Mouse (Mus musculus) activated CD4-positive, CD25-positive, alpha-beta regulatory T cell, adult 9 weeks (primary cell): ENCODE measurements around the gene Cabp4. TPM values are rescaled to one million over a fixed set of nuclear protein-coding genes. Genes with fewer than 3 reads are reported as not detected.

Experiments used
- polyA plus RNA-seq: library from polyadenylated mRNA; unstranded; fragments of 100-300 nt; shearing (Covaris generic); gene quantifications from one replicate; pipeline ENCODE4 v1.2.1, GENCODE M21; 2017

Cabp4 gene
- 0.39 TPM for polyA plus RNA-seq

DNA sequence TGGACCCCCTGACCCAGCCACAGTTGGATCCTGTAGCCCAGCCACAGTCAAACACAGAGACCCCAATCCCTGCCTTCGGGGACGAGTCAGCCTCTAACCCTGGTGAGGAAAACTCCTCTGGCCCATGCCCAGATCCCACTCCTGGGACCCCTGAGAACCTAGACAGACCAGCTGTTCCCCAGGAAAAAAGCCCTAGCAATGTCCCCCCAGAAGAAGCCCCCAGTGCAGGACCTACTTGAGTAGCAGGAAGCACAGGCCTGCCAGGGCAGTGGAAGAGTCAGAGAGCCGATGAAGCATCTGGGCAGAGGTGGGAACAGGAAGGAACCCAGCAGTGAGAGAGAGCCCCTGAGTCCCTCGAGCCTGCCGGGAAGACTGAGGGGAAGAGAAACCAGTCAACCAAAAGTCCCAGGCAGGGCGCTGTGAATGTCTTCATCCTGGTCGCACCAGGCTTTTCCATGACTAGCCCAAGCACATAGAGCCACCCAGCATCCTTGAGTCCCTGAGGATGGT, at the start of gene Cabp4:
Gene Cabp4, minus strand, starts transcription at position 275 of the 510 bp plus-strand sequence.

DNA sequence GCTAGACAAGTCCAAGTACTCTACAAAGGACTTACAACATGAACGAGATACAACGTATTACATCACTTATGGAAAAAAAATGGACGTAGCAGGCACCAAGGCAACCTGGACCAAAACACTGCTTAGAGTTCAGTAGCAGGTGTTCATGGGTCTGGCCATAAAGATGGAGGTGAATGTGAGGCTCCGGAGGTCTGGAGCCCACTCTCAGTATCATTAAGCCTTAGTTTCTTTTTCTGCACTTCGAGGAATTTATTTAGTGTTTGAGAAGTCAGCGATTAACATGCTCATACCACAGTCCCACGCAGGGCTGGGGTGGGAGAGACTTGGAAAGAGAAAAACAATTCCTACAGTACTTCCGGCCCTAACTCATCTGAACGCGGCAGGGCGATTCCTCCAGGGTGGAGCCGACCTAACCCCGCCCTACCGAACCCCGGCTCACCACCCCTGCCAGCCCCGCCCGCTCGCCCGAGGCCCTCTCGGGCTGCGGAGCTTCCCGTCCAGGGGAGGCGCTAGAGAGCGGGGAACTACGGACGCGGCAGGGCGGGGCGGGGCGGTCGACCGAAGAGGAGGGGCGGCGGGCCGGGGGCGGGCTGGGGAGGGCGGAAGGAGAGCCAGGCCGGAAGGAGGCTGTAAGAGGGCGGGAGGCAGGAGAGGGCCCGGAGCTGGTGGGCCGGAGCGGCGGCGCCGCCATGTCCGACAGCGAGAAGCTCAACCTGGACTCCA, 47.9 kb upstream of the Cabp4 start, which contains the start of gene Ppp1ca:
Gene Ppp1ca, plus strand, starts transcription at position 538 of the 723 bp plus-strand sequence.

DNA sequence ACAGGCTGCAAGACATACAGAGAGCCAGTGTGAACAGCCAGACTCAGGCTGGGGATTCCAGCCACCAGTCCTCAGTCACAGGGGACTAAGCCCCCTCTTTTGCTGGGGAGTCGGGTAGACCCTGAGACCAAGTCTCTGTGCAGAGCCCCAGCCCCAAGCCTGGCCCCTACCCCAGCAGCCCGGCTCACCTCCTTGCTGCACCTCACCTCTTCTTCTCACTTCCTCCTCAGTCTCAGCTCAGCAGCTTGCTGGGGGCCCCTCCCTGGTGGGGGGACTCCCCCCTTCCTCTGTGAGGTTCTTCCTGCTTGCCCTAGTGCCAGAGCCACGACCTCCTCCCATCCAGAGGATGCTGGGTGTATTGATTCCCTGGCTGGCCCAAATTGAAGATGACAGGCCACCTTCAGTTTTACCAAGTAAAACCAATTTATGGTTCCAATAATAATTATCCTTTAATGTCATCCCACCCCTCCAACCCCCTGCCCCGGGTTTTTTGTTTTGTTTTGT, 47.0 kb upstream of the Cabp4 start, which contains the start of gene Tbc1d10c:
Gene Tbc1d10c, minus strand, starts transcription at position 454 of the 504 bp plus-strand sequence.

DNA sequence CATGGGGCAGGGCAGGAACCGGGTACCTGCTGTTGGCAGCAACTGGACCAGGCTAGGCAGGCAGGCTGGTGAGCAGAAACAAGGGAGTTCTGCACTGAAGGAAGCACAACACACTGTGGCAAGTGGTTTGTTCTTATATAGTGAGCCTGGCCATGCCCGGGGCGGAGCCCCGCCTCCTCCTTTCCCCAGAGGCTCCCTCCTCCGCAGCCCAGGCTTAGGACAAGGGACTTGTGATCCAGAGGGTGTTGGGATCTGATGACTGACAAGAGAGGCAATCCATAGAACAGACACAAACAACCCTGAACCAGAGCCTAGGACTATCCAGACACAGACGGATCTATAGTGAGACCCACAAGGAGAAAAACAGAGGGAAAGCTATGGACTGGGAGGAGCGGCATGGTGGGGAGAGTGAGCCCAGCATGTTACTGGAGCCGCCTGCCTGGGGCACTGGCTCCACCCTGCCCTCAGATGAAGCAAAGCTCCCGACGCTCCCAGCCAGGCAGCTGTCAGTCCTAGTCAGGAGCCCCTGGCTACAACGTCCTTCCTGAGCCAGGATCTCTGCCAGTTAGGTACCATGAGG, 31.6 kb upstream of the Cabp4 start, which contains the start of gene Carns1:
Gene Carns1, minus strand, starts transcription at position 112 of the 580 bp plus-strand sequence.

DNA sequence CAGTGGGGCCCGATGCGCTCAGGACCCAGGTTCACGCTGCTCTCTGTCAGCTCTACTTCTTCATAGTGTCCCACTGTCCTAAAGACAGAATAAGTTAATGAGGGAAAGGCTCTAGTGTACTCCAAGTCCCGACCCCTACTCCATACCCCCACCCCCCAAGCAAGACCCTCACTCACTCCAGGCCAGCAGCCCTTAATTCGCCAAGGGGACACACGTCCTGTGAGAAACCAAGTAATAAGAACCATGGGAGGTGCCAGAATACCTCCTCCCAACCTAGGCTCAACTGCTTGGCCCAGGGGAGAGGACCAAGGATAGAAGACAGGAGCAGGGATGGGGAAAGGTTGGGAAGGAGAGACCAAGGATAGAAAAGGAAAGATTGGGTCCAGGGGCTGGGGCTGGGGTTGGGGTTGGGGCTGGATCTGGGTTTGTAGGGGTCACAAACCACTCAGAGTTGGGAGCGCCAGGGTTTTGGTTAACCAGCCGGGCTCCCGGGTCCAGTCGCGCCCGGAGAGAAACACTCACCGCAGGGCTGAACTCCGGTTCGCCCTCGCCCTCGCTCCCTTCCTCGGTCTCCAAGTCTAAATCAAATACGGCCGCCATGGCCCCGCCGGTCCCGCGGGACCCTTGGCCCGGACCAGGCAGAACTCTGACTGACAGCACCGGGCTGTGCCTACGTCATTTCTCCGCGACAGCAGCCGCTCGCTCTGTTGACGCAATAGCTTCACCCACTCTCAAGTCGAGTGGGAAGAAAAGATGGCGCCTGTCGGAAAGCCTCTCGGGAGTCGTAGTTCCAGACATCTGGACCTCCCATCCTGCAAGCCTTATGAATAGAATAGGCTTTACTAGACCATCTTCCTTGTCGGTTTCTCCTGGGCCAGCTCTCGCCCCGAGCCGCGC, 19.1 kb upstream of the Cabp4 start, which contains the start of gene Rps6kb2:
Gene Rps6kb2, minus strand, starts transcription at position 709 of the 897 bp plus-strand sequence.

DNA sequence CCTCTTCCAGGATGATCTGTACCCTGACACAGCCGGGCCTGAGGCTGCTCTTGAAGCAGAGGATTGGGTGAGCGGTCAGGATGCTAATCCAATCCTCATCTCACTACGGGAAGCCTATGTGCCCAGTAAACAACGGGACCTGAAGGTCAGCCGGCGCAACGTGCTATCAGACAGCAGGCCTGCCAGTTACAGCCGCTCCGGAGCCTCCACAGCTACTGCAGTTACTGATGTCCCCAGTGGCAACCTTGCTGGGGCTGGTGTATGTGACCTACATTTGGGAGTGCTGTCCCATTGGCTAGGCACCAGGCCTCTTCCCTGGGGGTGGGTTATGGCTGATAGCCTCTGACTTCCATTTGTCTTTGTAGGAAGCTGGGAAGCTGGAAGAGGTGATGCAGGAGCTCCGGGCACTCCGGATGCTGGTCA, 9.4 kb upstream of the Cabp4 start, which contains the start of gene Ptprcap:
Gene Ptprcap, plus strand, starts transcription at position 373 of the 423 bp plus-strand sequence.

DNA sequence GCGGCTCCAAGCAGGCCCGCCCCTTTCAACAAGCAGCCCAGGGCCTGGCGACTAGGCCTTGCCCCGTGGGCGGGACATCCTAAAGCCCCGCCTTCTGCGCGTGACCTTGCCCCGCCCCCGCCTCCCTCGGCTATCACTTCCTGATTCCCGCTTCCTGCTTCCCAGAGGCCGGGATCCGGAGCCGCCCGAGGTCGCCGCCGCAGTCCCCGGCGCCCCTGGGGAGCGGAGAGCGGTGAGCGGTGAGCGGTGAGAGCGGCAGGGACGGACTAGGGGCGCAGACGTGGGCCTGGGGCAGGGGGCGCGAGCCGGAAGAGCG, 4.6 kb upstream of the Cabp4 start, which contains the start of gene Coro1b:
Gene Coro1b, plus strand, starts transcription at position 129 of the 316 bp plus-strand sequence.

DNA sequence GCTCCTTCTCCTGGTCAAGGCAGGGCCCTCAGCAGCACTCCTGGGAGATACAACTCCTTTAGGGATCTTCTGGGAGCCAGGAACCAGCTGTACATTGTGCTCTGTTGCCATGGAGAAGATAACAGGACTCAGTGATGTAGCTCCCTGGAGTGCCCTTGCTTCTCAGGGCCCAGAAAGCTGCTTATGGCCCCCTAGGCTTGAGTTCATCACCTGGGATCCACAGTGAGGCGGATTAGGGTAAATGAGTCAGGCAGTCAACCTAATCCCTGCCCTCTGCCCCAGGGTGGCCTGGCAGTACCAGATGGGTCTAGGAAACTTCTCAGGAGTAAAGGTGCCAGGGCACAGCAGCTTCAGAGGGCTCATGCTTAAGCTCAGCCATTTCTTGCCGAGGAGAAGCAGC, 4.4 kb downstream of the Cabp4 start, which contains the start of gene Gpr152:
Gene Gpr152, plus strand, starts transcription at position 342 of the 400 bp plus-strand sequence.

DNA sequence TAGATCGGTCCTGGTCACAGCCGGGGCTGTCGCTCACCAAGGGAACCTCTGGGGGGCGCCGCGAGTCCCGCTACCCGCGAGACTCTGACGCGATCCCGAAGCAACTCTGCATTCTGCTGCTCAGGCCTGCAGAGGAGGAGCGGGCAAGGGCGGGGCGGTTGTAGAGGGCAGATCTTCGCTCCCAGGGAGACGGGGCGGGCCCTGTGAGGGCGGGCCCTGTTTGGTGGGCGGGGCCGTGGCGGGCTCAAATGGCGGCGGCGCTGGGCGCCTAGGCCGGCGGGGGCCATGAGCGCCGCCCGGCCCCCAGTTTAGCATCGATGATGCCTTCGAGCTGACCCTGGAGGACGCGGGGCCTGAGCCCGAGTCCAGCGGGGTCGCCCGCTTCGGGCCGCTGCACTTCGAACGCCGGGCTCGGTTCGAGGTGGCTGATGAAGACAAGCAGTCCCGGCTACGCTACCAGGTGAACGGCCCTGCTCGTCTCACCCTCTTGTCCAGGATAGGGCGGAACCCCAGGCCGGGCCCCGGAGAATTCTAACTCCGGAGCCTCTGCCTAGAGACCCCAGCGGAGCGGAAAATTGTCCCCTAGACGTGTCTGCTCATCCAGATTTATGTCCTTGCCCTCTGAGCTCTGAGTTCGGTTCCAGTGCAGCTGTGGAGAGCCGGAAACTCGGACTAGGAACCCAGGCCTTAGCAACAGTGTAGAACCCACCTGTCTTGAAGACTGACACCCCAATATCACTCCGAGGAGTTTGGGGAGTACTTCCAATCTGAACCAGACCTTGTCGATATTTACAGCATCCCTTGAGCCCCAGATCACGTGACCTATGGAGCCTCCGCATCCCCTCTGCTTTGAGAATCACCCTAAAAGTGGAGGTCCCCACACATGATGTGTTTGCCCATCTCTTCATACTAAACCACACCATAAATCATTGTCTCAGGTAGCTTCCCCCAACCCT, 17.8 kb downstream of the Cabp4 start, which contains the start of gene Aip:
Gene Aip, minus strand, starts transcription at position 118 of the 956 bp plus-strand sequence.

DNA sequence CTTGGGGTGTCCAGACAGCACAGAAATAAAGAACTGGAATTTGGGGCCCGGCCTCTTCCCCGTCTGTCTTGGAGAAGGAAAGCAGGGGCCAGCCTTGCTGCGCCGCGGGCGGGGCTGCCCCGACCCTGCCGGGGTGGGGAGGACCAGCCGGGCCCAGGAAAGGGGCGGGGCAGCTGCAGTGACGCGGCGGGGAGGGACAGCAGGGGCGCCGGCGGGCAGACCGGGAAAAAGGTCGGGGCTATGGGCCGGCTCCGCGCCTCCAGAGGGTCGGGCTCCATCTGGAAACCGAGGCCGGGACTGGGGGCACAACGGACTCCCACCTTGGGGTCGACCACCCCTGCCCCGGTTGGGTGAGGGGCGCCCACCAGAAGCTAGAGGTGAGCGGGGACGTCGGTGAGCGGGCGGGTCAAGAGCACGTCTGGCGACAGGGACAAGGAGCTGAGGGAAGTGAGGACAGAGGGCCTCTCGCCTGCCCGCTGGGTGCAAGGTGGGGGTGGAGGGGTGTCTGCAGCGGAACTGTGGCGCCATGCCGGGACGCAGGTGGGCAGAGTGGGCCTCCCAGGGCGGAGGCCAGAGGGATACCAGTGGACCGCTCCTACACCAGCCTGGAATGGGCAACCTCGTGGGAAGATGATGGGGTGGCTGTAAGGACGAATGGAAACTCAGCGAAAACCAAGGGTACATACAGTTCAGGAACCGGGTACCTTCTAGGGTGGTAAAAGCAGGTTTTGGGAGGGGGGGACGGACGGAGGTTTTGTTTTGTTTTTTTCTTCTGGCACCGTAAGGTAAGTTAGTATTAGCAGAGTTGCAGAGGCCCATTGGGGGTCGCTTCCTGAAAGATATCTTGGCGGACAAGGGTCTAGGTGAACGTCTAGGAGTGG, 43.8 kb downstream of the Cabp4 start, which contains the start of gene Pitpnm1:
Gene Pitpnm1, plus strand, starts transcription at position 162 of the 881 bp plus-strand sequence.

DNA sequence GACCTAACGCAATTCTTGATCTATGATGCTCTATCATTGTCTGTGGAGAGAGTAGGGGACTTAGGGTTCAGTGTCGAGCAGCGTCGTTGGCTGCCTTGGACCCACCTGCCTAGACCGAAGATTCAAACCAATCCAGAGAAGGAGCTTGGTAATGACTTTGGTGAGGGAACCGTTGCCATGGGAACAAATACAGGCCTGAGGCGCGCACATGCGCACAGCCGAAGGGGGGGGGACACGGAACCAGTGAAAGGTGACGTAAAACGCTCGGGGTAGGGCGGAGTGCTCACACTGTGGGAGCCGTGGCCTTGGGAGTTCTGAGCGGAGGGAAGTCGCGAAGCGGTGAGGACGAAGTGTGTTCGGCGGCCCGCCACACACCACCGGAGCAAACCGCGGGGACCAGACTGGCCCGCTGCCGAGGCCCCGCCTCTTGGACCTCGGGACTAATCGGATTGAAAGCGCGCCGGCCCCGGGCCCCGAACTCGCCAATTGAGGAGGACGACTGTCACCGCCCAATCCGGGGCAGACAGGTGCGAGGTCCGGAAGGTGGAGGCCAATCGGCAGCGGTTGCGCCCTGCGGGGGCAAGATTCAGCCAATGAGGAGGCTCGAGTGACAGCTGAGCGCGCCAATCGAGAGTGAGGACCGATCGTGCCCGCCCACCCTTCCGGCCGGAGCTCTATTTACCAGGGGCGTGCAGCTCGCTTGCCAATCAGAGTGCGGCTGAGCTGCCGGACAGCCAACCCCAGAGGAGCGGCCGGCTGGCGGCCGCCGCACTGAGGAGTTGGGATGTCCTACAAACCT, 47.0 kb downstream of the Cabp4 start, which contains the start of gene Cdk2ap2:
Gene Cdk2ap2, plus strand, starts transcription at position 541 of the 799 bp plus-strand sequence.

Other genes starting within 250 kb of the Cabp4 start
- gene Tcirg1, start 236.9 kb downstream of the Cabp4 start, polyA plus RNA-seq = 71.7 TPM
- gene Ndufs8, start 231.3 kb downstream of the Cabp4 start, polyA plus RNA-seq = 230 TPM
- gene Aldh3b1, start 214.2 kb downstream of the Cabp4 start, polyA plus RNA-seq = 0.75 TPM
- gene Unc93b1, start 208.8 kb downstream of the Cabp4 start, polyA plus RNA-seq = 58.1 TPM
- not detected for gene Aldh3b3, start 185.4 kb downstream of the Cabp4 start, polyA plus RNA-seq
- gene Aldh3b2, start 171.7 kb downstream of the Cabp4 start, polyA plus RNA-seq = not detected
- gene Acy3, start 157.5 kb downstream of the Cabp4 start, polyA plus RNA-seq = 0.40 TPM
- 0.16 TPM for gene Tbx10, start 151.3 kb downstream of the Cabp4 start, polyA plus RNA-seq
- gene Nudt8, start 143.5 kb downstream of the Cabp4 start, polyA plus RNA-seq = 8.7 TPM
- 1.8 TPM for gene Gm49405, start 143.4 kb downstream of the Cabp4 start, polyA plus RNA-seq
- gene Doc2g, start 140.7 kb downstream of the Cabp4 start, polyA plus RNA-seq = 1.7 TPM
- 155 TPM for gene Ndufv1, start 131.2 kb downstream of the Cabp4 start, polyA plus RNA-seq
- 631 TPM for gene Gstp1, start 106.0 kb downstream of the Cabp4 start, polyA plus RNA-seq
- 3.4 TPM for gene Gstp2, start 98.0 kb downstream of the Cabp4 start, polyA plus RNA-seq
- 112 TPM for gene Gstp3, start 84.5 kb downstream of the Cabp4 start, polyA plus RNA-seq
- gene Cabp2, start 62.5 kb downstream of the Cabp4 start, polyA plus RNA-seq = not detected
- 956 TPM for gene Cdk2ap2, start 46.9 kb downstream of the Cabp4 start, polyA plus RNA-seq
- 367 TPM for gene Pitpnm1, start 44.0 kb downstream of the Cabp4 start, polyA plus RNA-seq
- 206 TPM for gene Aip, start 18.2 kb downstream of the Cabp4 start, polyA plus RNA-seq
- gene Gpr152, start 4.2 kb downstream of the Cabp4 start, polyA plus RNA-seq = 0.07 TPM
- gene Coro1b, start 4.6 kb upstream of the Cabp4 start, polyA plus RNA-seq = 477 TPM
- 1,844 TPM for gene Ptprcap, start 9.6 kb upstream of the Cabp4 start, polyA plus RNA-seq
- 49.2 TPM for gene Rps6kb2, start 19.3 kb upstream of the Cabp4 start, polyA plus RNA-seq
- 6.9 TPM for gene Carns1, start 31.4 kb upstream of the Cabp4 start, polyA plus RNA-seq
- gene Tbc1d10c, start 47.3 kb upstream of the Cabp4 start, polyA plus RNA-seq = 832 TPM
- 1,230 TPM for gene Ppp1ca, start 48.0 kb upstream of the Cabp4 start, polyA plus RNA-seq
- 81.5 TPM for gene Rad9a, start 57.6 kb upstream of the Cabp4 start, polyA plus RNA-seq
- gene Clcf1, start 70.2 kb upstream of the Cabp4 start, polyA plus RNA-seq = 24.8 TPM
- not detected for gene AC109138.7, start 70.3 kb upstream of the Cabp4 start, polyA plus RNA-seq
- 138 TPM for gene Pold4, start 87.9 kb upstream of the Cabp4 start, polyA plus RNA-seq
- 1.1 TPM for gene Ssh3, start 125.1 kb upstream of the Cabp4 start, polyA plus RNA-seq
- 5.1 TPM for gene Ankrd13d, start 139.1 kb upstream of the Cabp4 start, polyA plus RNA-seq
- 58.4 TPM for gene Grk2, start 162.2 kb upstream of the Cabp4 start, polyA plus RNA-seq